Mouse (Mus musculus): ENCODE results near the gene Yif1b. TPM values are rescaled to one million over a fixed set of nuclear protein-coding genes. Genes with fewer than 3 reads are reported as not detected.
"Not testable (repeated sequence)": the region's sequence is repeated elsewhere in the genome, so short reads cannot be mapped to it uniquely, and the experiment has no call there.

Yif1b gene
- total RNA-seq (2014; rRNA removed) (71.2 and 84.1 TPM in 2 replicates), polyA plus RNA-seq (2015; fragmentation: Nextera tagmentation; extraction: Ambion mirVana) (97.7 and 100 TPM in 2 replicates)

DNA sequence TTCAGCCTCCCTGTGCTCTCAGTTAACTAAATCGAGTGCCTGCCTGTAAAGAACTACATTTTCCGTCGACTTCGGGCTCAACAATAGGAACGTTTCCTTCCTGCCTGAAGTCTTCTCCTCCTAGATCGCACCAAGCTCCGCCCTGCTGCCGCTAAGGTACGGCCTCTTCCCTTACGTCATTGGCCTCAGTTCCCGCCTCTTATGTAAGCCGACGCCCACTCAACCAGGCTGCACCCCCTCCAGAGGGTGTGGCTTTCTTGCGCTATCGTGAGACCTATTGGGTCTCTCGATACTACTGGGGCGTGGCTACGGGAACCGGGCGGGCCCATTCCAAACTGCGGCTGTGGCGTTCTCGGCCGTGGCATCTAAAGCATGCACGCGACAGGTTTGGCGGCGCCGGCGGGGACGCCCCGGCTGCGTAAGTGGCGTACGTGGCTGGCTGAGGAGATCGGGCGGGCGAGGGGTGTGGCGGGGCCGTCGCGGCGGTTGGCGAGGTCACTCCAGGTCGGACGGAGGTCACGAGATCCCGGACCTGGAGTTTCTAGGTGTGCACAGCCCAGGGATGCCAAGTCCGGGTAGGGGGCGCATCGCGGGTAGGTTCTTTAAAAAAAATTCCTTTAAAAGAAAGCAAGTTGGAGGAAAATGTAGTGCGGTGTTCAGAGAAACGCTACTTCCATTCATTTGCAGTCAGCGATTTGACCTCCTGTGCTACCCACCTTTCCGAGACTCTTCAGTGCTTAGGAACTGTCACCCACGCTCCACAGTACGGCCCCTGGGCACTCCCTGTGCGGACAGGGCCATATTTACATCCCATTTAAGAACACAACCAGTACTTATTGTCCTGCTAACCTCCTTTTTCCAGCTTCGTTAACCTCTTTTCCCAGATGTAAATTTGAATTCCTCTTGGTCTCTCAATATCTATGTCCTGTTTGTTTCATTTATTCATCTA is at the start of gene Yif1b:
Gene Yif1b, plus strand, starts transcription at position 311 of the 949 bp plus-strand sequence.
- Histone ChIP-seq H3K27ac (ENCODE audit: low read depth, low read length) (peak within 1 kb of the TSS; percentile 74), H3K4me3 (ENCODE audit: low read depth, low read length) (peak within 1 kb of the TSS; percentile 67), H3K4me2 (ENCODE audit: low read depth) (peak within 1 kb of the TSS; percentile 78), H3K27me3 (ENCODE audit: insufficient read depth, low read length) (0 out of 2 replicates have a peak, but pooled peaks cover under 1% of the 10 kb centered on the region), H3K4me1 (ENCODE audit: insufficient read depth) (0 out of 2 replicates have a peak, but pooled peaks cover 3% of the 10 kb centered on the region), H3K9me3 (ENCODE audit: low read length) (no peaks in the 10 kb centered on the region), H3K9ac (peak within 1 kb of the TSS; percentile 66), H3K36me3 (ENCODE audit: insufficient read depth) (no peaks in the 10 kb centered on the region)
- DNase-seq (peak; percentile 99), ATAC-seq (peak; percentile 99)
- 2% methylated on average over 60 of the region's 60 CpGs for WGBS
- no peak; the same call in 1 of the 2 replicates for TF ChIP-seq CTCF (IDR thresholded peaks at IDR 0.05; ENCODE audit: low read depth)

DNA sequence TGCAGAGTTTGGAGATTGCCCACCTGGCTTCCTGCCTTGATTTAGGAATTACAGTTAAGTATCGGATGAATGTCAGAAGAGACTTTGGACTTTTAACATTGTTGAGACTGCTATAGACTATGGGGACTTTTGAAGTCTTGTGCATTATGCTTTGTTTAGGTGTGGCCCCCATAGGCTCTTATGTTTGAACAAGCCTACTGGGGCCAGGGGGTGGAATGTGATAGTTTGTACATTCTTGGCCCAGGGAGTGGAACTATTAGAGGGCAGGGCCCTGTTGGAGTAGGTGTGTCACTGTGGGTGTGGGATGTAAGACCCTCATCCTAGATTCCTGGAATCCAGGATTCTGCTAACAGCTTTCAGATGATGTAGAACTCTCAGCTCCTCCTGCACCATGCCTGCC is 43.9 kb upstream of the Yif1b start:
- not testable (repeated sequence) for H3K27me3 ChIP-seq (ENCODE audit: insufficient read depth, low read length); H3K4me2 ChIP-seq (ENCODE audit: low read depth); H3K36me3 ChIP-seq (ENCODE audit: insufficient read depth); ATAC-seq; DNase-seq; H3K9ac ChIP-seq; H3K27ac ChIP-seq (ENCODE audit: low read depth, low read length); H3K9me3 ChIP-seq (ENCODE audit: low read length); H3K4me1 ChIP-seq (ENCODE audit: insufficient read depth); H3K4me3 ChIP-seq (ENCODE audit: low read depth, low read length)
- WGBS: 88% methylated on average over 1 of the region's 1 CpGs

DNA sequence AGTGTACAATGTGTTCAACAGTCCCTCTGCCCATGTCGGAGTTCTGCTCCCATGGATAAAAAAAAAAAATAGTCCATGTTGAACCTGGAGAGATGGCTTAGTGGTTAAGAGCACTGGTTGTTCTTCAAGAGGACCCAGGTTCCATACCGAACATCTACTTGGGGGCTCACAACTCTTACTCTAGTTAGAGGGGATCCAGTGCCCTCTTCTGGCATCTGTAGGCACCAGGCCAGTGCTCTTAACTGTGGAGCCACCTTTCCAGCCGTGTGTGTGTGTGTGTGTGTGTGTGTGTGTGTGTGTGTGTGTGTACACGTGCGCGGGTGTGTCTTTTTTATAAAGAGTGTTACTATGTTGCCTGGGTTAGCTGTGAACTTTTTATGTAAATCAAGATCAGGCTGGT is 35.6 kb upstream of the Yif1b start:
- no peaks in the 10 kb centered on the region for H3K36me3 ChIP-seq (ENCODE audit: insufficient read depth)

DNA sequence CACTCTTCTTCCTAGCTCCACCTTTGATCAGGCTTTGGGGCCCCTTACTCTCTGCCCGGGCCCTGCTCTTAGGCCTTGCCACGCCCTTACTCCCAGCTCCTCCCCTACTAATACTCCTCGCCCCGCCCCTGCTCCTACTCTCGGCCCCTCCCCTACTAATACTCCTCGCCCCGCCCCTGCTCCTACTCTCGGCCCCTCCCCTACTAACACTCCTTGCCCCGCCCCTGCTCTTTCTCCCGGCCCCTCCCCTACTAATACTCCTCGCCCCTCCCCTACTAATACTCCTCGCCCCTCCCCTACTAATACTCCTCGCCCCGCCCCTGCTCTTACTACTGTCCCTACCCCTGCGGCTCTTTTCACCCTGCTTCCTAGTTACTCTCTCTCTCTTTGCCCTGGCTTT is 27.1 kb upstream of the Yif1b start:
- Histone ChIP-seq H3K4me2 (ENCODE audit: low read depth) (peak overlapping the region; percentile 50), H3K4me1 (ENCODE audit: insufficient read depth) (peaks cover 15% of the 10 kb centered on the region), H3K4me3 (ENCODE audit: low read depth, low read length) (peak overlapping the region; percentile 27)
- 28% methylated on average over 15 of the region's 15 CpGs for WGBS
- H3K27me3 ChIP-seq (ENCODE audit: insufficient read depth, low read length); H3K9ac ChIP-seq; H3K27ac ChIP-seq (ENCODE audit: low read depth, low read length); DNase-seq; H3K36me3 ChIP-seq (ENCODE audit: insufficient read depth); H3K9me3 ChIP-seq (ENCODE audit: low read length): not testable (repeated sequence)
- ATAC-seq: 0 out of 2 replicates have a peak, but pooled peaks have one; percentile 7

More for the DNA sequence above, 35.6 kb upstream of the Yif1b start:
- ATAC-seq (no peak), DNase-seq (no peak)
- Histone ChIP-seq H3K27ac (ENCODE audit: low read depth, low read length) (no peak overlapping the region), H3K27me3 (ENCODE audit: insufficient read depth, low read length) (no peaks in the 10 kb centered on the region), H3K4me2 (ENCODE audit: low read depth) (no peak overlapping the region), H3K4me1 (ENCODE audit: insufficient read depth) (no peaks in the 10 kb centered on the region), H3K9me3 (ENCODE audit: low read length) (no peaks in the 10 kb centered on the region), H3K4me3 (ENCODE audit: low read depth, low read length) (no peak overlapping the region), H3K9ac (no peak overlapping the region)
- 84% methylated on average over 6 of the region's 6 CpGs for WGBS
- TF ChIP-seq CTCF (IDR thresholded peaks at IDR 0.05; ENCODE audit: low read depth): no peak

DNA sequence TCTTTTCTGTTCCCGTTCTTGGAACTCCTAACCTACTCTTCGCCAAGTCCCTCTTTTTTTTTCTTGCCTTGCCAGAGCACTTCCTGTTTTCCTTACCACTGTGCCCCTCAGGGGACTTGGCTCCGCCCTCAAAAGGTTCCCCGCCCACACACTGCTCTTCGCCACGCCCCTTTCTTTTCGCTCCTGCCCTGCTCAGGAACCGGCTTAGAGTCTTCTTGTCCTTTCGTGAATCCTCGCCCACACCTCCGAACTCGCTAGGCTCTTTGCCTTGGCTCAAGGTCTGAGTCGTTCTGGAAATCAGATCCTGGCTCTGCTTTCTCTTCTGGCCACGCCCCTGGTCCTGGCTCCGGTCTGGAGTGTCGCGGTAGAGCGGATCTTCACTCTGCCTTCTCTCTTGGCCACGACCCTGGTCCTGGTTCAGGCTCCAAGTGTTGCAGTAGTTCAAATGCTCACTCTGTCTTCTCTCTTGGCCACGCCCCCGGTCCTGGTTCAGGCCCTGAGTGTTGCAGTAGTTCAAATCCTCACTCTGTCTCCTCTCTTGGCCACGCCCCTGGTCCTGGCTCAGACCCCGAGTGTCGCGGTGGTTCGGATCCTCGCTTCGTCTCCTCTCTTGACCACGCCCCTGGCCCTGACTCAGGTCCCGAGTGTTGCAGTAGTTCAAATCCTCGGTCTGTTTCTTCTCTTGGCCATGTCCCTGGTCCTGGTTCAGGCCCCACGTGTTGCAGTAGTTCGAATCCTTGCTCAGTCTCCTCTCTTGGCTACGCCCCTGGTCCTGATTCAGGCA is 26.5 kb upstream of the Yif1b start:
- no peak overlapping the region for H3K27ac ChIP-seq (ENCODE audit: low read depth, low read length)
- WGBS: 7% methylated on average over 34 of the region's 34 CpGs

DNA sequence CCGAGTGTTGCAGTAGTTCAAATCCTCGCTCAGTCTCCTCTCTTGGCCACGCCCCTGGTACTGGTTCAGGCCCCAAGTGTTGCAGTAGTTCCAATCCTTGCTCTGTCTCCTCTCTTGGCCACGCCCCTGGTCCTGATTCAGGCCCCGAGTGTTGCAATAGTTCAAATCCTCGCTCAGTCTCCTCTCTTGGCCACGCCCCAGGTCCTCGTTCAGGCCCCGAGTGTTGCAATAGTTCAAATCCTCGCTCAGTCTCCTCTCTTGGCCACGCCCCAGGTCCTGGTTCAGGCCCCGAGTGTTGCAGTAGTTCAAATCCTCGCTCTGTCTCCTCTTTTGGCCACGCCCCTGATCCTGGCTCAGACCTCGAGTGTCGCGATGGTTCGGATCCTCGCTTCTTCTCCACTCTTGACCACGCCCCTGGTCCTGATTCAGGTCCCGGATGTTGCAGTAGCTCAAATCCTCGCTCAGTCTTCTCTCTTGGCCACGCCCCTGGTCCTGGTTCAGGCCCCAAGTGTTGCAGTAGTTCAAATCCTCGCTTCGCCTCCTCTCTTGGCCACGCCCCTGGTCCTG is 25.8 kb upstream of the Yif1b start:
- ATAC-seq: no peak
- Histone ChIP-seq H3K4me3 (ENCODE audit: low read depth, low read length) (peak overlapping the region; percentile 27; the same call in 1 of the 2 replicates), H3K27ac (ENCODE audit: low read depth, low read length) (no peak overlapping the region), H3K4me2 (ENCODE audit: low read depth) (peak overlapping the region; percentile 50), H3K9ac (no peak overlapping the region), H3K36me3 (ENCODE audit: insufficient read depth) (no peaks in the 10 kb centered on the region), H3K4me1 (ENCODE audit: insufficient read depth) (peaks cover 15% of the 10 kb centered on the region), H3K9me3 (ENCODE audit: low read length) (no peaks in the 10 kb centered on the region), H3K27me3 (ENCODE audit: insufficient read depth, low read length) (no peaks in the 10 kb centered on the region)
- no peak for TF ChIP-seq CTCF (IDR thresholded peaks at IDR 0.05; ENCODE audit: low read depth)
- no peak for DNase-seq
- 15% methylated on average over 26 of the region's 26 CpGs for WGBS

More for the DNA sequence above, 26.5 kb upstream of the Yif1b start:
- H3K4me2 ChIP-seq (ENCODE audit: low read depth): peak overlapping the region; percentile 50
- no peak overlapping the region for H3K9ac ChIP-seq
- peak; percentile 36; the same call in 1 of the 2 replicates for ATAC-seq
- peak; percentile 55 for DNase-seq
- no peaks in the 10 kb centered on the region for H3K36me3 ChIP-seq (ENCODE audit: insufficient read depth)
- no peak for TF ChIP-seq CTCF (IDR thresholded peaks at IDR 0.05; ENCODE audit: low read depth)
- no peaks in the 10 kb centered on the region for H3K27me3 ChIP-seq (ENCODE audit: insufficient read depth, low read length)
- peak overlapping the region; percentile 27 for H3K4me3 ChIP-seq (ENCODE audit: low read depth, low read length)
- H3K4me1 ChIP-seq (ENCODE audit: insufficient read depth): peaks cover 15% of the 10 kb centered on the region
- no peaks in the 10 kb centered on the region for H3K9me3 ChIP-seq (ENCODE audit: low read length)

DNA sequence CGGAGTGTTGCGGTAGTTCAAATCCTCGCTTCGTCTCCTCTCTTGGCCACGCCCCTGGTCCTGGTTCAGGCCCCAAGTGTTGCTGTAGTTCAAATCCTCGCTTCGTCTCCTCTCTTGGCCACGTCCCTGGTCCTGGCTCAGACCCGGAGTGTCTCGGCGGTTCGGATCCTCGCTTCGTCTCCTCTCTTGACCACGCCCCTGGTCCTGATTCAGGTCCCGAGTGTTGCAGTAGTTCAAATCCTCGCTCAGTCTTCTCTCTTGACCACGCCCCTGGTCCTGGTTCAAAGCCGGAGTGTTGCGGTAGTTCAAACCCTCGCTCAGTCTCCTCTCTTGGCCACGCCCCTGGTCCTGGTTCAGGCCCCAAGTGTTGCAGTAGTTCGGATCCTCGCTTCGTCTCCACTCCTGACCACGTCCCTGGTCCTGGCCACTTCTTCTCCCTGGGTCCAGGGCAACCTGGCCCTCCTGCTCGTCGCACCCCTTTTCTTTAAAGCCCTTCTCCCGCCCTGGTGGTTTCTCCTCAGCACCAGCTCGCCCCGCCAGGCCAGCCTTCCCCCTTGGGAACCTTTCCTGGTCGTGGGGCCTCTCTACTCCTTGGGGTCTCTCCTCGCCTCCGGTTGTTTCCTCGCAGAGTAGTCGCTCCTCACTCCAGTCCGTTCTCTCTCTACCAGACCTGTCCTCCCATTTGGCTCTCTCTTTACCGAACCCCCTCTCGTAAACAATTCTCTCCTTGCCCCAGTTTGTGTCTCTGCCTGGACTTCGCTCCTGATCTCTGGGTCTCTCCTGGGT is 25.2 kb upstream of the Yif1b start:
- H3K36me3 ChIP-seq (ENCODE audit: insufficient read depth); ATAC-seq; DNase-seq; H3K27ac ChIP-seq (ENCODE audit: low read depth, low read length); H3K9me3 ChIP-seq (ENCODE audit: low read length); H3K27me3 ChIP-seq (ENCODE audit: insufficient read depth, low read length): not testable (repeated sequence)
- WGBS: 20% methylated on average over 40 of the region's 40 CpGs
- peaks cover 15% of the 10 kb centered on the region for H3K4me1 ChIP-seq (ENCODE audit: insufficient read depth)
- peak overlapping the region; percentile 50 for H3K4me2 ChIP-seq (ENCODE audit: low read depth)
- H3K4me3 ChIP-seq (ENCODE audit: low read depth, low read length): peak overlapping the region; percentile 12; the same call in 1 of the 2 replicates
- H3K9ac ChIP-seq: peak overlapping the region; percentile 46; the same call in 1 of the 2 replicates
